Mouse (Mus musculus): ENCODE data around the gene Myo9a.

DNA sequence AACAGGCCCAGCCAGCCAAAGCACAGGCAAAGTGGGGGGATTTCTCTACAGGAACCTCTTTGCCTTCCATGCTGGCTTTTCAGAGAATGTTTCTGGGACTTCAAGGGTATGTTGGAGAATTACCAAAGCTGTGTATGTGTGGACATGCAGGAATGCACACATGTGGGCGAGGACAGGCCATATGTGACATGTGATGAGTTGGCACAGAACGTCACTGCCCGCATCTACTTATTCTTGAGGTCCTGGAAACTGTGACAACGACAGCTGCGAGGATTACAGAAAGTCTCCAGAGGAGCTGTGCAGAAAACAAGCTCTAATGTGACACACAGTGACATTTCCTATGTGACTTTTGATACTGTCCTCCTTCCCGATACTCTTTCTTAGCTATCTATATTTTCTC is 205.0 kb downstream of the Myo9a start:
- TF ChIP-seq CTCF (IDR thresholded peaks at IDR 0.05; ENCODE audit: borderline replicate concordance, insufficient read depth, low read depth, low read length) = no peak
- TF ChIP-seq POLR2A (IDR thresholded peaks at IDR 0.05; ENCODE audit: borderline replicate concordance, insufficient read depth, low read length) = no peak

Data from cerebellum, adult 2 months (tissue).